Mouse (Mus musculus): ENCODE measurements around the gene Cd79a.

DNA sequence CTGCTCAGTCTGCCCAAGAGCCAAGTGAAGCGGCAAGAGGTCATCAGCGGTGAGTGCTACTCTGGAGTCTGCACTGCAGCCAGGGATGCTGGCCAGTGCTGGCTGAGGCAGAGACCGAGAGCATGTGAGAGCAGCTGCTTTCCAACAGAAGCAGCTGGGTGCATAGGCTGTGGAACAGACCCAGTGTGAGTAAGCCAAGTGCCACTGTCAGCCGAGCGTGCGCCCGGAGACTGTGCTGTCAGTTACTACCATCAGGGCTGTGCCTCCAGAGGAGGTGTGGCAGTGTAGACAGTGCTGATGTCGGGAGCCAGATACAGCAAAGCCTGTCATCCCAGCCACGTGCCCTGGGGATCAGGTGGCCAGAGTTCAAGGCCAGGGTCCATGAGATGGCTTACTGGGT, 22.5 kb downstream of the Cd79a start:
- TF ChIP-seq NELFE (IDR thresholded peaks at IDR 0.05; ENCODE audit: low read depth, low read length): no peak
- no peak for TF ChIP-seq RAD21 (IDR thresholded peaks at IDR 0.05; ENCODE audit: low read depth, low read length)
- no peak for TF ChIP-seq CTCF (conservative IDR thresholded peaks at IDR 0.05 in 1 of 2, IDR thresholded peaks at IDR 0.05 in 1 of 2; ENCODE audit: low read depth in 2 of 2, low read length in 2 of 2)
- TF ChIP-seq IRF4 (IDR thresholded peaks at IDR 0.05; ENCODE audit: low read depth, low read length): no peak
- TF ChIP-seq MEF2A (IDR thresholded peaks at IDR 0.05; ENCODE audit: borderline replicate concordance, low read depth, low read length): no peak
- TF ChIP-seq BHLHE40 (IDR thresholded peaks at IDR 0.05; ENCODE audit: low read depth, low read length): no peak
- TF ChIP-seq EP300 (IDR thresholded peaks at IDR 0.05; ENCODE audit: low read length): no peak
- no peak for TF ChIP-seq ETS1 (conservative IDR thresholded peaks at IDR 0.05; ENCODE audit: low read depth, low read length)
- no peak for TF ChIP-seq NRF1 (IDR thresholded peaks at IDR 0.05; ENCODE audit: low read depth, low read length)
- no peak for TF ChIP-seq MYC (IDR thresholded peaks at IDR 0.05; ENCODE audit: low read depth, low read length)
- no peak for TF ChIP-seq POLR2A (IDR thresholded peaks at IDR 0.05; ENCODE audit: low read depth, low read length)
- TF ChIP-seq MAZ (IDR thresholded peaks at IDR 0.05; ENCODE audit: low read depth, low read length): no peak
- no peak for TF ChIP-seq CHD1 (IDR thresholded peaks at IDR 0.05; ENCODE audit: low read depth, low read length)

All from CH12.LX (cell line).